Mouse (Mus musculus) right cerebral cortex, adult 2 months (tissue): ENCODE measurements around the gene Gpr4.
A peak's percentile ranks its signal among the peaks of the same experiment; 100 is the strongest.

Source experiments
- DNase-seq, 2 experiments: peaks; one replicate each; pipeline ENCODE4 v3.0.0; 2021 to 2022; ENCODE audit warnings: low spot score in 2 of 2

Gene Gpr4

GRCm38 (mm10) chr7:19257390-19258022, 45.2 kb downstream of the Gpr4 start:
- DNase-seq, result peak in 1 of 2 experiments; percentile 44

- DNase-seq, result no peak
These were observed 46.0 kb downstream of the Gpr4 start for GRCm38 (mm10) chr7:19258336-19258735.

GRCm38 (mm10) chr7:19265147-19265546, 52.8 kb downstream of the Gpr4 start:
- no peak for DNase-seq

- no peak for DNase-seq
These were observed 53.8 kb downstream of the Gpr4 start for GRCm38 (mm10) chr7:19265928-19266822.

- no peak for DNase-seq
These were observed 54.7 kb downstream of the Gpr4 start for GRCm38 (mm10) chr7:19267051-19267450.

GRCm38 (mm10) chr7:19268993-19269681, 56.8 kb downstream of the Gpr4 start:
- no peak for DNase-seq

- no peak for DNase-seq
These were observed 57.5 kb downstream of the Gpr4 start for GRCm38 (mm10) chr7:19269721-19270441.

GRCm38 (mm10) chr7:19270509-19271237, 58.3 kb downstream of the Gpr4 start:
- DNase-seq, result no peak

GRCm38 (mm10) chr7:19271238-19272172, 59.2 kb downstream of the Gpr4 start, which contains the start of gene Vasp:
Gene Vasp, minus strand, starts transcription at chr7:19271817.
- DNase-seq, result peak; percentile 87 to 90

- DNase-seq, result no peak
These were observed 59.9 kb downstream of the Gpr4 start for GRCm38 (mm10) chr7:19272173-19272764.
